Mouse (Mus musculus) myocyte (in vitro differentiated cells): ENCODE results near the gene Itsn1. TPM values are rescaled to one million over a fixed set of nuclear protein-coding genes. Genes with fewer than 3 reads are reported as not detected.

ENCODE experiments used
- H3K27me3 ChIP-seq: one replicate; pipeline ENCODE4 v1.6.1; 2011; ENCODE audit not compliant: control insufficient read depth, insufficient read depth, insufficient read length
- H3K36me3 ChIP-seq: one replicate; pipeline ENCODE4 v1.6.1; 2011; ENCODE audit not compliant: control insufficient read depth, insufficient read depth
- H3K4me2 ChIP-seq: one replicate; pipeline ENCODE4 v1.6.1; 2011; ENCODE audit warnings: low read depth, control low read depth
- H3K4me3 ChIP-seq: one replicate; pipeline ENCODE4 v1.5.1; 2011; ENCODE audit warnings: mild to moderate bottlenecking, control low read depth, moderate library complexity
- H3K79me2 ChIP-seq: one replicate; pipeline ENCODE4 v1.6.1; 2011; ENCODE audit not compliant: control insufficient read depth, insufficient read depth
- H3ac ChIP-seq: one replicate; pipeline ENCODE4 v1.6.1; 2011; ENCODE audit not compliant: control insufficient read depth, insufficient read length
- CEBPB ChIP-seq: IDR thresholded peaks from 2 replicates; pipeline ENCODE4 v1.6.1; 2011; ENCODE audit warnings: mild to moderate bottlenecking, moderate library complexity; ENCODE audit not compliant: poor library complexity, insufficient read depth, severe bottlenecking
- E2F4 ChIP-seq: IDR thresholded peaks from one replicate; pipeline ENCODE4 v1.6.1; 2011; ENCODE audit warnings: mild to moderate bottlenecking, control low read depth, moderate library complexity; ENCODE audit not compliant: insufficient read depth
- MAX ChIP-seq: IDR thresholded peaks from one replicate; pipeline ENCODE4 v1.6.1; 2011; ENCODE audit warnings: low read depth, mild to moderate bottlenecking, control low read depth
- MYOD1 ChIP-seq, 3 experiments: IDR thresholded peaks; one replicate each; pipeline ENCODE4 v1.6.1; 2011; ENCODE audit warnings: control low read depth in 2 of 3, low read depth in 2 of 3, mild to moderate bottlenecking in 2 of 3, moderate library complexity in 1 of 3; ENCODE audit not compliant: insufficient read length in 2 of 3, control insufficient read depth in 1 of 3
- MYOG ChIP-seq, 3 experiments: IDR thresholded peaks; one replicate each; pipeline ENCODE4 v1.6.1; 2011; ENCODE audit warnings: control low read depth in 2 of 3, low read depth in 2 of 3, mild to moderate bottlenecking in 2 of 3; ENCODE audit not compliant: insufficient read length in 2 of 3, control insufficient read depth in 1 of 3, insufficient read depth in 1 of 3
- POLR2A ChIP-seq: IDR thresholded peaks from one replicate; pipeline ENCODE4 v1.6.1; 2011; ENCODE audit warnings: low read depth, mild to moderate bottlenecking, control low read depth, moderate library complexity; ENCODE audit not compliant: insufficient read length
- POLR2AphosphoS2 ChIP-seq: IDR thresholded peaks from one replicate; pipeline ENCODE4 v1.6.1; 2011; ENCODE audit warnings: low read depth, control low read depth; ENCODE audit not compliant: insufficient read length
- REST ChIP-seq: IDR thresholded peaks from one replicate; pipeline ENCODE4 v1.6.1; 2011; ENCODE audit warnings: mild to moderate bottlenecking, control low read depth, moderate library complexity; ENCODE audit not compliant: insufficient read depth, insufficient read length
- SRF ChIP-seq: IDR thresholded peaks from one replicate; pipeline ENCODE4 v1.6.1; 2011; ENCODE audit warnings: low read depth; ENCODE audit not compliant: control insufficient read depth, insufficient read length
- TCF12 ChIP-seq: IDR thresholded peaks from one replicate; pipeline ENCODE4 v1.6.1; 2011; ENCODE audit warnings: mild to moderate bottlenecking, control low read depth; ENCODE audit not compliant: poor library complexity, insufficient read depth, severe bottlenecking
- TCF3 ChIP-seq: IDR thresholded peaks from one replicate; pipeline ENCODE4 v1.6.1; 2011; ENCODE audit warnings: low read depth, control low read depth; ENCODE audit not compliant: insufficient read length
- USF1 ChIP-seq: IDR thresholded peaks from one replicate; pipeline ENCODE4 v1.6.1; 2011; ENCODE audit warnings: low read depth, mild to moderate bottlenecking, control low read depth, moderate library complexity
- polyA plus RNA-seq: library from polyadenylated mRNA; unstranded; fragments of >200 nt; fragmentation: generic; extraction: Trizol; gene quantifications from one replicate; pipeline ENCODE4 v1.2.1, GENCODE M21; 2012; ENCODE audit warnings: missing spikeins

Gene Itsn1
- polyA plus RNA-seq, 1 experiment = 27.5 TPM

DNA sequence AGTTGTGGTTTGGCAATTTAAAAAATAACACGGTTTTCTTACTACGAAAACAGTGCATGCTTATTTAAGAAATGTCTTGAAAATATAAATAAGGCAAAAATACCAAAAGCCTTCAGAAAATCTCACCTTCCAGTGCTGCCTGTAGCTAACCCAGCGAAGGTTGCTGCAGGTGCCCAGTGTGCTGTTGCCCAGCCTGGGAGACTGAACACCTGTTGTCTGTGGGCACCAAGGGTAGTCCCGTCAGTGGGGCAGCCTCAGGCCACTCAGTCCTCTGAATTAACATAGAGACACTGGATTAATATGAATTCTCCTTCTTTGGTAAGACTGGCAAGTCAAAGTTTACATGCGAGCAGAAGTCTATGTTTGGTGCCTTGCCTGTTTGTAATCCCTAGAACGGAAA, 9.4 kb downstream of the Itsn1 start:
- no peak overlapping the region for H3ac ChIP-seq
- H3K27me3 ChIP-seq = no peaks in the 10 kb centered on the region
- H3K79me2 ChIP-seq = peaks cover 96% of the 10 kb centered on the region
- TF ChIP-seq MAX (no peak), MYOG (IDR thresholded peaks at IDR 0.05; ENCODE audit: control insufficient read depth in 1 of 3, insufficient read depth in 1 of 3, insufficient read length in 2 of 3, low read depth in 2 of 3) (peak in 2 of 3 experiments; percentile 53 to 74), POLR2A (no peak), MYOD1 (IDR thresholded peaks at IDR 0.05; ENCODE audit: control insufficient read depth in 1 of 3, insufficient read length in 2 of 3, low read depth in 2 of 3) (peak in 2 of 3 experiments; percentile 48 to 72), TCF12 (no peak), E2F4 (no peak), POLR2AphosphoS2 (no peak)
- H3K4me3 ChIP-seq = no peak overlapping the region
- H3K4me2 ChIP-seq = no peak overlapping the region
- no peaks in the 10 kb centered on the region for H3K36me3 ChIP-seq

DNA sequence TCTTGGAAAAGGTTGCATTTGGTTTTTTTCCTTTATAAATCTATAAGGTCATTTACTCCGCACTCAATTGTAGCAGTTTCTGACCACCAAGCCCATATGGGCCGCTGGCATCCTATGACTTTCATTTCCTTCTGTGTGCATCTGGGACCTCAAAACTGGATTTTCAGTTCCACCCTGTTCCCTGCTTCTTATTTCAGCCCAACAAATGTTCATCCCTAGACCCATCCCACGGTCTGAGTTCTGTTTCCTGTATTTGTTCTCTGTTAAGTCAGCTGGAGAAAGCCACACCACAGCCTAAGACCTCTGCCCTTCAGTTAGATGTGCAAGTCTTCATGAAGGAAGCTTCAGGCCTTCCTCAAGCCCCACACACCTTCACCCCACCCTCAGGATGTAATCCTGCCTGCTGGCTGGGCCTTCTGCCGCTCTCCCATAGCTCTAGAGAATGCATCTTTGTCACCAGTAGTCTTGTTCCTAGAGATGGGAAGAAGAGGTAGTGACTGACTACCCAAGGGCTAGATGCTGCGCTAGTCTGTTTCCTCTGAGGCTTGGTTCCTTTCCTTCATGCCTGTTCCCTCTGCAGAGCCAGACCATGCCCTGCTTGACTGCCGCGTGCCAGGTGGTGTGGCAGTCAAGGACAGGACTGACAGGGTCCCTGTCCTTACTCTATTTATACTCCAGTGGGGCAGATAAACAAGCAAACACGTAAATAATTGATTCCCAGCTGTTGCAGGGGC, 11.3 kb downstream of the Itsn1 start:
- H3K4me2 ChIP-seq = no peak overlapping the region
- no peaks in the 10 kb centered on the region for H3K27me3 ChIP-seq
- H3K36me3 ChIP-seq = no peaks in the 10 kb centered on the region
- no peak for TF ChIP-seq POLR2A
- TF ChIP-seq USF1 = no peak
- TF ChIP-seq TCF3 = no peak
- TF ChIP-seq MYOG (IDR thresholded peaks at IDR 0.05; ENCODE audit: control insufficient read depth in 1 of 3, insufficient read depth in 1 of 3, insufficient read length in 2 of 3, low read depth in 2 of 3) = no peak
- TF ChIP-seq TCF12 = no peak
- no peak for TF ChIP-seq MYOD1 (IDR thresholded peaks at IDR 0.05; ENCODE audit: control insufficient read depth in 1 of 3, insufficient read length in 2 of 3, low read depth in 2 of 3)
- TF ChIP-seq SRF = no peak
- no peak for TF ChIP-seq POLR2AphosphoS2
- no peak for TF ChIP-seq CEBPB
- no peak for TF ChIP-seq REST
- no peak for TF ChIP-seq E2F4
- no peak for TF ChIP-seq MAX
- no peak overlapping the region for H3ac ChIP-seq
- H3K4me3 ChIP-seq = no peak overlapping the region
- peaks cover 96% of the 10 kb centered on the region for H3K79me2 ChIP-seq

DNA sequence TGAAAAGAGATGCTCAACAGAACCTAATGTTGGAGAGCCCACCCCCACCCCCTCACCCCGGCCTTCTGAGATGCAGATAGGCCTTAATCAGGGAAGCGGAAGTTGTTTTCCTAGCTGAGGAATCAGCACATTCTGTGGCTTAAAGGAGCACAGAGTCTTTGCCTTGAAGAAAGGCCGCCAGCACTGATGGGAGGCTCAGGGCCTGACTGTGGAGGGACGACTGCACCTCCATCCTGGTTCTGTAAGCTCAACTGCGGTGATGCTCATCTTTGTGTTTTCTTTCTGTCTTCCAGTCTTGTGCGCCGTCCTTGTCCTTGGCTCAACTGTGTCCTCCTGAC, 11.8 kb downstream of the Itsn1 start:
- TF ChIP-seq MYOD1 (IDR thresholded peaks at IDR 0.05; ENCODE audit: control insufficient read depth in 1 of 3, insufficient read length in 2 of 3, low read depth in 2 of 3) (no peak), POLR2AphosphoS2 (no peak), TCF3 (no peak), SRF (no peak), TCF12 (no peak), USF1 (no peak), CEBPB (no peak), REST (no peak), POLR2A (no peak), MAX (no peak), MYOG (IDR thresholded peaks at IDR 0.05; ENCODE audit: control insufficient read depth in 1 of 3, insufficient read depth in 1 of 3, insufficient read length in 2 of 3, low read depth in 2 of 3) (no peak), E2F4 (no peak)
- no peak overlapping the region for H3K4me2 ChIP-seq
- H3ac ChIP-seq = no peak overlapping the region
- H3K79me2 ChIP-seq = peaks cover 93% of the 10 kb centered on the region
- no peak overlapping the region for H3K4me3 ChIP-seq
- H3K36me3 ChIP-seq = no peaks in the 10 kb centered on the region
- no peaks in the 10 kb centered on the region for H3K27me3 ChIP-seq

DNA sequence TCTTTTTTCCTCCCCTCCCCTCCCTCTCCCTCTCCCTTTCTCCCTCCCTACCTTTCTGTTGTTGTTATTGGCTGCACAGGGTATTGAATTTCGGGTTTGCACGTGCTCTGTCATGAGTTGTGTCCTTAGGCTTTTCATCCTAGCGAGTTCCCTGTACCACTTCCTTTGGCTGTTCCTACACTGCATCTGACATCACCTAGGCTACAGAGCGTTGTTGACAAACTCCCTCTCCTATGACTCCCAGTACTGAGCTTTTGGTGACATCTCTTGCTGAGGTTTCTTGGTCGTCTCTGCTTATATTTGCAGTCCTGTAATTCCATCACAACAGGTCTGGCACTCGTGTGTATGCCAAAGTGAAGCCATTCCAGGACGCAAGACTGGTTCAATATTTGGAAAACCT, 14.0 kb downstream of the Itsn1 start:
- no peak overlapping the region for H3K4me2 ChIP-seq
- H3ac ChIP-seq = no peak overlapping the region
- no peaks in the 10 kb centered on the region for H3K36me3 ChIP-seq
- H3K27me3 ChIP-seq = no peaks in the 10 kb centered on the region
- peaks cover 81% of the 10 kb centered on the region for H3K79me2 ChIP-seq
- TF ChIP-seq MYOD1 (IDR thresholded peaks at IDR 0.05; ENCODE audit: control insufficient read depth in 1 of 3, insufficient read length in 2 of 3, low read depth in 2 of 3) (no peak), USF1 (no peak), MYOG (IDR thresholded peaks at IDR 0.05; ENCODE audit: control insufficient read depth in 1 of 3, insufficient read depth in 1 of 3, insufficient read length in 2 of 3, low read depth in 2 of 3) (no peak), POLR2A (no peak), SRF (no peak), TCF3 (no peak), TCF12 (no peak)
- no peak overlapping the region for H3K4me3 ChIP-seq
